Mouse (Mus musculus): ENCODE measurements around the gene Olfr507. TPM values are rescaled to one million over a fixed set of nuclear protein-coding genes. Genes with fewer than 3 reads are reported as not detected.
"Not testable (repeated sequence)": the region's sequence is repeated elsewhere in the genome, so short reads cannot be mapped to it uniquely, and the experiment has no call there.

Olfr507 gene
- not detected in 2 replicates for polyA plus RNA-seq (2015; fragmentation: Nextera tagmentation; extraction: Ambion mirVana)

GRCm38 (mm10) chr7:108621514-108621913, at the start of gene Olfr507:
TSS of gene Olfr507 (plus strand) at chr7:108621814.
- Histone ChIP-seq H3K9ac (no peak within 1 kb of the TSS), H3K36me3 (no peaks in the 10 kb centered on the region), H3K4me3 (replicated peaks) (no peak within 1 kb of the TSS), H3K9me3 (replicated peaks) (no peaks in the 10 kb centered on the region), H3K4me2 (no peak within 1 kb of the TSS), H3K27ac (no peak within 1 kb of the TSS), H3K4me1 (replicated peaks) (no peaks in the 10 kb centered on the region), H3K27me3 (no peaks in the 10 kb centered on the region)
- 47% methylated on average over 2 of the region's 2 CpGs for WGBS (ENCODE audit: insufficient replicate concordance)
- DNase-seq (no peak), ATAC-seq (ENCODE audit: low read depth) (no peak)

DNA sequence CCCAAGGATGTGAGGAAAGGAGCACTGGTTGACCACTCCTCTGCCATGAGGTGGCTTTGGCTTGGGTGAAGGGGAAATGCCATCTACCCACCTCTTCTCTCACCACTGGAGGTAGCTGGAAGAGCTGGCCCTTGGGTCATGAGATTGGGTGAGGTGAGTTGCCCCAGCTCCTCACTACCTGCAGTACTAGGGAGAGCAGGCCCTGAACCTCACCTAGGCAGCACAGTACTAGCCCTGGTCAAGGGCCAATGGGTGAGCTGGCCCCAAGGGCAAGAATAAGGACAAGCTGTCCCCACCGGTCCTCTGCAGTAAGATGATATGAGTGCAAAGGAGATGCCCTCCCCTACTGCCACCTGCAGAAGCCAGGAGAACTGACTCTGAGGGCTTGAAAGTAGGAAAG, 31.8 kb upstream of the Olfr507 start:
- WGBS (ENCODE audit: insufficient replicate concordance): 83% methylated on average over 1 of the region's 1 CpGs

DNA sequence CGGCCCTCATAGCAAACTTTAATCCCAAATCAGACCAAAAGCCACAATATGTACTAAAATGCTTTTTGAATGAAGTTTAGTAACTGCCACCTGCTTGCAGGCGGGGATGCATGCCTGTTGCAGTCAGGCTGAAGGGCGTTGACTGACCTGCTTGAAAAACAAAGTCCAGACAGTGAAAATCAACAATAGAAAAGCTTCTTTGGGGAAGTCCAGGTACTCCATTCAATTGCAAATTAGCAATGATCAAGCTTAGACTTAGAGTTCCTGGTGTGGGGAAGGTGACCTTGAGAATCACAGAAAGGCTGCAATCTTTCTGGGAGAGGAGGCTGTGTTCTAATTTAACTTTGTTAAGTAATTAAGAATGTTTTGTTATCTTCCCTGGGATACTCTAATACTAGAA, 19.7 kb upstream of the Olfr507 start:
- 44% methylated on average over 3 of the region's 3 CpGs for WGBS (ENCODE audit: insufficient replicate concordance)
- not testable (repeated sequence) for H3K4me1 ChIP-seq (replicated peaks); ATAC-seq (ENCODE audit: low read depth)

More for the DNA sequence above, 31.8 kb upstream of the Olfr507 start:
- no peak for DNase-seq
- no peak overlapping the region for H3K4me3 ChIP-seq (replicated peaks)
- H3K4me1 ChIP-seq (replicated peaks): no peaks in the 10 kb centered on the region
- peaks cover 4% of the 10 kb centered on the region; the same call in 1 of the 2 replicates for H3K9me3 ChIP-seq (replicated peaks)
- ATAC-seq (ENCODE audit: low read depth): no peak
- no peak overlapping the region for H3K4me2 ChIP-seq
- no peaks in the 10 kb centered on the region for H3K27me3 ChIP-seq
- no peaks in the 10 kb centered on the region for H3K36me3 ChIP-seq
- H3K9ac ChIP-seq: no peak overlapping the region
- no peak overlapping the region for H3K27ac ChIP-seq

DNA sequence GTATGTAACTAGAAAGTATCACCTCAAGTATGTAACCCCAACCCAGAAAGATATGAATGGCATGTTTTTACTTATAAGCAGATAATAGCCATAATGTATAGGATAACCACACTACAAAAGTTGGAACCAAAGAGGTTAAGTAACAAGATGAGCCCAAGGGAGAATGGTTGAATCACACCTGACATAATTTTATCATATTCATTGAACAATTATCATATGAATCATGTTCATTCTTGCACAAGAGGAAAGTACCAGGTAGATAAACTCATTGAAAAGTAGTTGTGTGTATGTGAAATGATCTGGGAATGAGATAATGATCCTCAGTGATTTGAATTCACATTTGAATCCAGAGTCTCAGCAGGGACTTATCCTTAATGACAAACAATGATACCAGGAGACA, 11.1 kb upstream of the Olfr507 start, which contains the start of gene Olfr506:
TSS of gene Olfr506 (plus strand) at position 301 of the 400 bp plus-strand sequence.
- Histone ChIP-seq H3K9ac (no peak within 1 kb of the TSS), H3K27ac (no peak within 1 kb of the TSS), H3K4me2 (no peak within 1 kb of the TSS), H3K27me3 (no peaks in the 10 kb centered on the region), H3K9me3 (replicated peaks) (no peaks in the 10 kb centered on the region), H3K4me1 (replicated peaks) (no peaks in the 10 kb centered on the region), H3K36me3 (no peaks in the 10 kb centered on the region), H3K4me3 (replicated peaks) (no peak within 1 kb of the TSS)
- DNase-seq: no peak
- ATAC-seq (ENCODE audit: low read depth): no peak

More for the DNA sequence above, 19.7 kb upstream of the Olfr507 start:
- not testable (repeated sequence) for H3K27ac ChIP-seq; H3K4me3 ChIP-seq (replicated peaks); H3K4me2 ChIP-seq; H3K9me3 ChIP-seq (replicated peaks); H3K9ac ChIP-seq; H3K27me3 ChIP-seq; H3K36me3 ChIP-seq; DNase-seq

DNA sequence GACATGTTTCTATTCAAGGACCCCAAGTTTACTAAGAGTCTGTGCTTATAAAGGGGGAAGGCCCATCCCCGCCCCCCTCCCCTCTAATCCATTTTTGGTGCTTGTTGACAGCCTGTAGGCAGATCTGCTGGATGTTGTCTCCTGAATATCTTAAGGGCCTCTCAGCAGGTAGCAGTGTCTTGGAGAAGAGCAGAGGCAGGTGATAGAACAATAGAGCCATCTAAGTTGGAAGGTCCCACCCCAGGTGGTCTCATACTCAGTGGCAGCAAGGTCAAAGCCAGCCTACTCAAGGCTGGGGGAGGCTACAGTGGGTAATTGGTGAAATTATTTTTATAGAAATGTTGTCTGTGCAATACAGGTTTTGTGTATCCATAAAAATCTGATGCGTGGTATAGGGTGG, 7.5 kb upstream of the Olfr507 start:
- Histone ChIP-seq H3K4me2 (no peak overlapping the region), H3K9me3 (replicated peaks) (no peaks in the 10 kb centered on the region), H3K36me3 (no peaks in the 10 kb centered on the region), H3K4me3 (replicated peaks) (no peak overlapping the region), H3K27me3 (no peaks in the 10 kb centered on the region), H3K4me1 (replicated peaks) (no peaks in the 10 kb centered on the region), H3K9ac (no peak overlapping the region), H3K27ac (no peak overlapping the region)
- ATAC-seq (ENCODE audit: low read depth): no peak
- WGBS (ENCODE audit: insufficient replicate concordance): 66% methylated on average over 2 of the region's 2 CpGs
- DNase-seq: no peak

DNA sequence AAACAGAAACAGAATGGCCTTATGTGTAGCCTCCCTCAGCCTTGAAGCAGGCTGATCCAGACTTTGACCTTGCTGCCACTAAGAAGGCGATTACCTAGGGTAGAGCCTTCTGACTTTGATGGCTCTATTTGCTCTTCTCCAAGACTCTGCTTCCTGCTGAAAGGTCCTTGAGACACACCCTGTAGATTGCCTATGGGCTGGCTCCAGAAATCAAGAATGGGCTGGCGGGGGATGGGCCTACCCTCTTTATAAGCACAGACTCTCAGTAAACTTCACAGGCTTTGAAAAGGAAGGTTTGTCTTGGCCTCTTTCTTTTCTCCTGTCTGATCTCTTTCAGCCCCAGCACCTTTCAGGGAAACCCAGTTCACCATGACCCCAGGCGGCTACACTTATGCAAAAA, 4.8 kb upstream of the Olfr507 start:
- not testable (repeated sequence) for H3K9ac ChIP-seq; H3K4me1 ChIP-seq (replicated peaks); DNase-seq; H3K4me3 ChIP-seq (replicated peaks); ATAC-seq (ENCODE audit: low read depth); H3K9me3 ChIP-seq (replicated peaks); H3K4me2 ChIP-seq; H3K27me3 ChIP-seq; H3K36me3 ChIP-seq; H3K27ac ChIP-seq
- 52% methylated on average over 3 of the region's 3 CpGs for WGBS (ENCODE audit: insufficient replicate concordance)

DNA sequence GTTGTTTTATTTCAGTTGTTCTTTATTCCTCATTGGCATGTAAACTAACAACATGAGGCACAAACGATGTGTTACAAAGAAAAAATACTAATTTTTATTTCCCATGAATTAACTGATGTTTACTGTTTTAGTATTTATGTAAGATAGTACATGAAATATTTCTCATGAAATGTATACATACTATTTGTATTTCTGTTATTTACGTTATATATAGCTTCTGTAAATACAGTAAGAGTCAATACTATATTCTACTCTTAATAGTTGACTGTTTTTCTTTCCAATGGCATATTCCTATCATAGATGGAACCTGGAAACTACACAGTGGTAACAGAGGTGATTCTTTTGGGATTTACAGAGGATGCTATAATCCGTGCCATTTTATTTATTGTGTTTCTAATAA, 8.1 kb downstream of the Olfr507 start, which contains the start of gene Olfr508:
TSS of gene Olfr508 (plus strand) at position 301 of the 400 bp plus-strand sequence.
- no peak within 1 kb of the TSS for H3K4me2 ChIP-seq
- ATAC-seq (ENCODE audit: low read depth) (no peak), DNase-seq (no peak)
- H3K4me1 ChIP-seq (replicated peaks): no peaks in the 10 kb centered on the region
- WGBS (ENCODE audit: insufficient replicate concordance): 50% methylated on average over 3 of the region's 3 CpGs
- H3K27ac ChIP-seq: no peak within 1 kb of the TSS
- H3K27me3 ChIP-seq: no peaks in the 10 kb centered on the region
- no peaks in the 10 kb centered on the region for H3K36me3 ChIP-seq
- no peaks in the 10 kb centered on the region for H3K9me3 ChIP-seq (replicated peaks)
- H3K4me3 ChIP-seq (replicated peaks): no peak within 1 kb of the TSS
- no peak within 1 kb of the TSS for H3K9ac ChIP-seq

- Histone ChIP-seq H3K36me3 (no peaks in the 10 kb centered on the region), H3K9me3 (replicated peaks) (no peaks in the 10 kb centered on the region), H3K4me2 (no peak within 1 kb of the TSS), H3K4me1 (replicated peaks) (no peaks in the 10 kb centered on the region), H3K27me3 (no peaks in the 10 kb centered on the region), H3K27ac (no peak within 1 kb of the TSS), H3K4me3 (replicated peaks) (no peak within 1 kb of the TSS), H3K9ac (no peak within 1 kb of the TSS)
- no peak for ATAC-seq (ENCODE audit: low read depth)
- DNase-seq: no peak
These were observed 30.2 kb downstream of the Olfr507 start, which contains the start of gene Olfr509 for GRCm38 (mm10) chr7:108651806-108652205. TSS of gene Olfr509 (minus strand) at chr7:108651906.

DNA sequence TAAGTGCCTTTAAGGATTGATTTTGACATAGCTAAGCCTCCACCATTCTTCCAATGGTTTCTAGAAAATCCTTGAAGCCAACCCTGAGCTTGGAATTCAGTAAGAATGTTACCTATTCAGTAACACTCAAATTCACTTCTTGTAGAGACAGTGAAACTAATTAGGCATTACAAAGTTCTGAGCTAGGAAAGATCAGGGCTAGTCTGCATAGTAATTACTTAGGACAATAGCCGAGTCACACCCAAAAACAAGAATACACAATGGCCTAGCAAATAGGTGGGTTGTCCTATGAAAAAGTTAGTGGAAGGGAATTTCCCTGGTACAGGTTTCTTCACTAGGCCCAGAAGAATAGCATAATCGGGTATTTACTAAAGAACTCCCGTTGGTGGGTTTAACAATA, 40.8 kb downstream of the Olfr507 start:
- Histone ChIP-seq H3K36me3 (no peaks in the 10 kb centered on the region), H3K4me3 (replicated peaks) (no peak overlapping the region), H3K27me3 (no peaks in the 10 kb centered on the region), H3K4me1 (replicated peaks) (no peaks in the 10 kb centered on the region), H3K9ac (no peak overlapping the region), H3K4me2 (no peak overlapping the region), H3K9me3 (replicated peaks) (no peaks in the 10 kb centered on the region), H3K27ac (no peak overlapping the region)
- 73% methylated on average over 3 of the region's 3 CpGs for WGBS (ENCODE audit: insufficient replicate concordance)
- DNase-seq (no peak), ATAC-seq (ENCODE audit: low read depth) (no peak)

GRCm38 (mm10) chr7:108666118-108666517, 44.5 kb downstream of the Olfr507 start, which contains the start of gene Olfr510:
TSS of gene Olfr510 (plus strand) at chr7:108666418.
- Histone ChIP-seq H3K4me1 (replicated peaks) (no peaks in the 10 kb centered on the region), H3K9me3 (replicated peaks) (no peaks in the 10 kb centered on the region), H3K27me3 (no peaks in the 10 kb centered on the region), H3K36me3 (no peaks in the 10 kb centered on the region), H3K27ac (no peak within 1 kb of the TSS), H3K4me2 (no peak within 1 kb of the TSS), H3K4me3 (replicated peaks) (no peak within 1 kb of the TSS), H3K9ac (no peak within 1 kb of the TSS)
- DNase-seq: no peak
- WGBS (ENCODE audit: insufficient replicate concordance): 60% methylated on average over 1 of the region's 1 CpGs
- no peak for ATAC-seq (ENCODE audit: low read depth)

DNA sequence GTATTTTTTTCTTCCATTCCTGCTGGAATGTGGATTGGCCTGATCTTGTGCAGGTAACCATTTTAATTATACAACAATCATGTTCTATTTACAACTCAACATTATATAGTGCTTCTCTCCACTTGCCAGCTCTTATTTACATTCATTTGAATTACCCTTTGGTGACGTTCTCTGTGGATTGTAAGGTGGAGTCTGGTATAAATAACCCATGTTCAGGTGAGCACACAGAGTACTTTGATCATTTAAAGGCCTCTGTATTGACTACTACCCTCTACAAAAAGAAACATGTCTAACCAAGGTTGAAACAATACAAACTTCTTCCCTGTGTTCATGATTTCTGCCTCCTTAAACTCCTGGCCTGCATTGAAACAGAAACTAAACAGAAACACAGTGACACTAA, 49.4 kb downstream of the Olfr507 start:
- WGBS (ENCODE audit: insufficient replicate concordance): 52% methylated on average over 1 of the region's 1 CpGs
- no peaks in the 10 kb centered on the region for H3K4me1 ChIP-seq (replicated peaks)
- H3K9me3 ChIP-seq (replicated peaks): no peaks in the 10 kb centered on the region
- H3K4me2 ChIP-seq: no peak overlapping the region
- H3K27me3 ChIP-seq: no peaks in the 10 kb centered on the region
- no peak for ATAC-seq (ENCODE audit: low read depth)
- no peaks in the 10 kb centered on the region for H3K36me3 ChIP-seq
- no peak for DNase-seq
- no peak overlapping the region for H3K4me3 ChIP-seq (replicated peaks)
- no peak overlapping the region for H3K9ac ChIP-seq
- H3K27ac ChIP-seq: no peak overlapping the region
